Mouse (Mus musculus): ENCODE measurements around the gene Zfp609. TPM values are rescaled to one million over a fixed set of nuclear protein-coding genes. Genes with fewer than 3 reads are reported as not detected.
"Not testable (repeated sequence)": the region's sequence is repeated elsewhere in the genome, so short reads cannot be mapped to it uniquely, and the experiment has no call there.

The Zfp609 gene
- polyA plus RNA-seq, 1 experiment from 2014 or later: 8.1 TPM

DNA sequence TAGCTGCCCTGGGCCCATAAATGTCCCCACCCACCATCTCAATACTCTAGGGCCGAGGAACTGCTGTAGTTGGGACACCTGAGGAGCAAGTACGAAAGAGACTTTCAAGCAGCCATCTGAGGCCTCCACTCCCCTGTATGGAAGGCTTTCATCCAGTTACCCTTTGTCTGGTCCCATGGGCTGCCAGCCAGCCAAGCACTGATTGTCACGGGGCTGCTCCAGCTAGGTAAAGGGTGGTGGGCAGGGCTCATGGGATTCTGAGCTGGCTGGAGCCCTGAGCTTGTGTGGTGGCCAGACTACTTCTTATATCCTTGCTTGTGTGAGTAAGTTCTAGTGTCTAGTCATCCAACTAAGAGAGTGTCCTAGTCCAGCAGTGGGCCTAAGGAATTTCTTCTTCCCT lies 170.1 kb downstream of the Zfp609 start:
- H3K36me3 ChIP-seq: no peaks in the 10 kb centered on the region
- H3K9me3 ChIP-seq: no peaks in the 10 kb centered on the region
- no peak overlapping the region for H3K4me2 ChIP-seq (replicated peaks)
- H3K9ac ChIP-seq: no peak overlapping the region
- WGBS: 90% methylated on average over 3 of the region's 3 CpGs
- H3K27ac ChIP-seq: no peak overlapping the region
- H3K4me1 ChIP-seq: peaks cover 5% of the 10 kb centered on the region; the same call in 1 of the 2 replicates
- no peaks in the 10 kb centered on the region for H3K27me3 ChIP-seq
- no peak for ATAC-seq (ENCODE audit: low FRiP score, low read depth)
- H3K4me3 ChIP-seq: no peak overlapping the region

GRCm38 (mm10) chr9:65655540-65655939 lies 171.8 kb downstream of the Zfp609 start:
- H3K36me3 ChIP-seq: no peaks in the 10 kb centered on the region
- H3K9me3 ChIP-seq: no peaks in the 10 kb centered on the region
- no peak overlapping the region for H3K4me2 ChIP-seq (replicated peaks)
- no peaks in the 10 kb centered on the region for H3K27me3 ChIP-seq
- H3K4me3 ChIP-seq: no peak overlapping the region
- no peak overlapping the region for H3K27ac ChIP-seq
- H3K4me1 ChIP-seq: peaks cover 5% of the 10 kb centered on the region; the same call in 1 of the 2 replicates
- H3K9ac ChIP-seq: no peak overlapping the region
- WGBS: 89% methylated on average over 8 of the region's 8 CpGs
- no peak for ATAC-seq (ENCODE audit: low FRiP score, low read depth)

- Histone ChIP-seq H3K27me3 (no peaks in the 10 kb centered on the region), H3K4me3 (no peak overlapping the region), H3K4me2 (replicated peaks) (no peak overlapping the region), H3K9ac (no peak overlapping the region), H3K36me3 (no peaks in the 10 kb centered on the region), H3K27ac (no peak overlapping the region), H3K4me1 (peaks cover 3% of the 10 kb centered on the region; the same call in 1 of the 2 replicates), H3K9me3 (no peaks in the 10 kb centered on the region)
- no peak for ATAC-seq (ENCODE audit: low FRiP score, low read depth)
- 85% methylated on average over 3 of the region's 3 CpGs for WGBS
Measured at GRCm38 (mm10) chr9:65654700-65655237, 172.6 kb downstream of the Zfp609 start.

GRCm38 (mm10) chr9:65653741-65654140 lies 173.6 kb downstream of the Zfp609 start:
- H3K27ac ChIP-seq: no peak overlapping the region
- H3K9me3 ChIP-seq: no peaks in the 10 kb centered on the region
- H3K4me1 ChIP-seq: no peaks in the 10 kb centered on the region
- no peak for ATAC-seq (ENCODE audit: low FRiP score, low read depth)
- WGBS: 89% methylated on average over 4 of the region's 4 CpGs
- no peak overlapping the region for H3K4me2 ChIP-seq (replicated peaks)
- no peak overlapping the region for H3K9ac ChIP-seq
- H3K27me3 ChIP-seq: no peaks in the 10 kb centered on the region
- H3K36me3 ChIP-seq: no peaks in the 10 kb centered on the region
- no peak overlapping the region for H3K4me3 ChIP-seq

DNA sequence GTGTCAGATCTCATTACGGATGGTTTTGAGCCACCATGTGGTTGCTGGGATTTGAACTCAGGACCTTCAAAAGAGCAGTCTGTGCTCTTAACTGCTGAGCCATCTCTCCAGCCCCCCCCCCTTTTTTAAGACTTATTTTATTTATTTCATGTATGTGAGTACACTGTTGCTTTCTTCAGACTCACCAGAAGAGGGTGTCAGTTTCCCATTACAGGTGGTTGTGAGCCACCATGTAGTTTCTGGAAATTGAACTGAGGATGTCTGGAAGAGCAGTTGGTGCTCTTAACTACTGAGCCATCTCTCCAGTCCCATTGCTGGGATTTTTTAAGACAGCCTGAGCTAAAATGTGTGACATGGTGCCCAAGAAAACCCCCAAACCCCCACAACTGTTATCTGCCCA lies 175.4 kb downstream of the Zfp609 start:
- 93% methylated on average over 1 of the region's 1 CpGs for WGBS
- not testable (repeated sequence) for H3K4me1 ChIP-seq; H3K27ac ChIP-seq; H3K9me3 ChIP-seq; H3K27me3 ChIP-seq; H3K9ac ChIP-seq; H3K4me2 ChIP-seq (replicated peaks); H3K36me3 ChIP-seq; ATAC-seq (ENCODE audit: low FRiP score, low read depth); H3K4me3 ChIP-seq

DNA sequence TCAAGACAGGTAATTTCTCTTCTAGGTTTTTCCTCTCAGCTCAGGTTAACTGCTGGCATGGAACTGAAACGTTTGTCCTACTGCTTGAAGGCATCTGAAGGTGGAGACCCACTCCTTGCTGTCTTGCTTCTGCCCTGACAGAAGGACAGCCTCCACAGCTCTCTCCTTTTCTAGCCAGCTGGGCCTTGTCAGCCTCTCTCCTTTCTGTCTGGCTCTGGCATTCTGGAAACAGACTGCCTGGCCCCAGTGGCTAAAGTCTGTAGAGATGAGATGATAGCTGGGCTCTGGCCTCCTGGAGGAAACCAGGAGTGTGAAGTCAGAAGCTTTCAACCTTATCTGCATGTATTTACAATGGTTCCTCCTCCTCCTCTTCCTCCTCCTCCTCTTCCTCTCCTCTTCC lies 177.4 kb downstream of the Zfp609 start:
- no peak overlapping the region for H3K4me2 ChIP-seq (replicated peaks)
- ATAC-seq (ENCODE audit: low FRiP score, low read depth): no peak

DNA sequence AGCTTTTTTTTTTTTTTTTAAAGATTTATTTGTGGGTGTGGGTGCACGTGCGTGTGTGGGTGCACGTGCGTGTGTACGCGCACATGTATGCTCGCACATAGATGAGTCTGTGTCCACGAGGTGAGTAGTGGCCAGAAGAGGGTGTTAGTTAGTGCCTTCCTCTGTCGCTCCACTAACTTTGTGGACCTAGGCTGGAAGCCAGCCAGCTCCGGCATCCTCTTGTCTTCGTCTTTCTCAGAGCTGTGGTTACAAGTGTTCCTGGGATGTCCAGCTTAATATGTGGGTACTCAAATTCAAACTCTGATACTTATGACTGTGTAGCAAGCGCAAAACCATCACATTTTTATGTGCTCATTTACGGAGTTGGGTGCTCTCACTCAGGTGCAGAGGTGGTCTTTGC lies 178.6 kb downstream of the Zfp609 start:
- Histone ChIP-seq H3K36me3 (no peaks in the 10 kb centered on the region), H3K4me3 (no peak overlapping the region), H3K9me3 (no peaks in the 10 kb centered on the region), H3K27me3 (no peaks in the 10 kb centered on the region), H3K4me2 (replicated peaks) (no peak overlapping the region), H3K4me1 (peaks cover 7% of the 10 kb centered on the region), H3K9ac (no peak overlapping the region), H3K27ac (no peak overlapping the region)
- ATAC-seq (ENCODE audit: low FRiP score, low read depth): no peak
- WGBS: 92% methylated on average over 13 of the region's 13 CpGs

More for the DNA sequence above, 177.4 kb downstream of the Zfp609 start:
- Histone ChIP-seq H3K27me3 (no peaks in the 10 kb centered on the region), H3K9ac (no peak overlapping the region), H3K4me1 (peaks cover 7% of the 10 kb centered on the region), H3K36me3 (no peaks in the 10 kb centered on the region), H3K27ac (no peak overlapping the region), H3K4me3 (no peak overlapping the region), H3K9me3 (no peaks in the 10 kb centered on the region)
- 41% methylated on average over 1 of the region's 1 CpGs for WGBS

DNA sequence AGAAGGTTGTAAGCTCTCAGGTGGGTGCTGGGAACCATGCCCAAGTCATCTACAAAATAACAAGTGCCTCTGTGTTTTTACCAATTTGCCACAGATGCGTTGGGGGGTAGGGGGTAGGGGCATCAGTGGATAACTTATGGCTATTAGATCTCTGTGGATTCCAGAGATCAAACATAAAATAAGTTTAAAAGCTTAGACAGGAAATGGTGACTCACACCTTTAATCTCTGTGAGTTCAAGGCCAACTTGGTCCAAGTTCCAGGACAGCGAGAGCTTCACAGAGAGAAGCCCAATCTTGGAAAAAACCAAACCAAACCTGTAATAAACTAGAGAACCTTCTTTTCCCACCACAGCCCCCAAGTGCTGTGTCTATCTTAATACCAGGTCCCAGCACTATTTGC lies 180.6 kb downstream of the Zfp609 start:
- Histone ChIP-seq H3K9ac (no peak overlapping the region), H3K36me3 (no peaks in the 10 kb centered on the region), H3K4me2 (replicated peaks) (no peak overlapping the region), H3K27ac (no peak overlapping the region), H3K9me3 (no peaks in the 10 kb centered on the region), H3K4me3 (no peak overlapping the region), H3K27me3 (no peaks in the 10 kb centered on the region), H3K4me1 (peaks cover 10% of the 10 kb centered on the region)
- 79% methylated on average over 2 of the region's 2 CpGs for WGBS
- no peak for ATAC-seq (ENCODE audit: low FRiP score, low read depth)

- ATAC-seq (ENCODE audit: low FRiP score, low read depth): no peak
- H3K9ac ChIP-seq: no peak overlapping the region
- H3K27ac ChIP-seq: peak overlapping the region; percentile 6; the same call in 1 of the 2 replicates
- H3K4me2 ChIP-seq (replicated peaks): no peak overlapping the region
- H3K4me3 ChIP-seq: no peak overlapping the region
- peaks cover 18% of the 10 kb centered on the region for H3K4me1 ChIP-seq
- no peaks in the 10 kb centered on the region for H3K36me3 ChIP-seq
- no peaks in the 10 kb centered on the region for H3K9me3 ChIP-seq
- 36% methylated on average over 3 of the region's 3 CpGs for WGBS
- no peaks in the 10 kb centered on the region for H3K27me3 ChIP-seq
Measured at GRCm38 (mm10) chr9:65645984-65646383, 181.4 kb downstream of the Zfp609 start.

- 93% methylated on average over 4 of the region's 4 CpGs for WGBS
- H3K9ac ChIP-seq: no peak overlapping the region
- H3K4me3 ChIP-seq: no peak overlapping the region
- no peaks in the 10 kb centered on the region for H3K36me3 ChIP-seq
- no peak overlapping the region for H3K4me2 ChIP-seq (replicated peaks)
- no peak for ATAC-seq (ENCODE audit: low FRiP score, low read depth)
- no peaks in the 10 kb centered on the region for H3K27me3 ChIP-seq
- H3K9me3 ChIP-seq: no peaks in the 10 kb centered on the region
- peaks cover 28% of the 10 kb centered on the region for H3K4me1 ChIP-seq
- no peak overlapping the region for H3K27ac ChIP-seq
Measured at GRCm38 (mm10) chr9:65644960-65645359, 182.4 kb downstream of the Zfp609 start.

- H3K27ac ChIP-seq: no peak overlapping the region
- no peak for ATAC-seq (ENCODE audit: low FRiP score, low read depth)
- no peaks in the 10 kb centered on the region for H3K36me3 ChIP-seq
- H3K9ac ChIP-seq: no peak overlapping the region
- no peak overlapping the region for H3K4me3 ChIP-seq
- H3K27me3 ChIP-seq: no peaks in the 10 kb centered on the region
- no peaks in the 10 kb centered on the region for H3K9me3 ChIP-seq
- peaks cover 29% of the 10 kb centered on the region for H3K4me1 ChIP-seq
- H3K4me2 ChIP-seq (replicated peaks): no peak overlapping the region
Measured at GRCm38 (mm10) chr9:65642546-65642945, 184.8 kb downstream of the Zfp609 start.

Data from limb, embryonic 13.5 days (tissue).